Mouse (Mus musculus) limb, embryonic 12.5 days (tissue): ENCODE results near the gene Stx1a. TPM values are rescaled to one million over a fixed set of nuclear protein-coding genes. Genes with fewer than 3 reads are reported as not detected.

Experiments
- ATAC-seq: fragments of 200-750 bp; cut with Nextera tagmentation; 2 replicates; pipeline ENCODE4 v1.8.0; 2017; ENCODE audit warnings: low read depth, moderate TSS enrichment; ENCODE audit not compliant: insufficient number of reproducible peaks, insufficient read depth, low FRiP score, low TSS enrichment
- H3K27ac ChIP-seq: fragments of 300-500 bp; sonication (generic); 2 replicates; pipeline ENCODE4 v1.5.1; 2016; ENCODE audit warnings: mild to moderate bottlenecking, moderate library complexity
- H3K27me3 ChIP-seq: fragments of 300-500 bp; sonication (generic); 2 replicates; pipeline ENCODE4 v1.6.1; 2016; ENCODE audit warnings: mild to moderate bottlenecking, moderate library complexity
- H3K36me3 ChIP-seq: fragments of 300-500 bp; sonication (generic); 2 replicates; pipeline ENCODE4 v1.6.1; 2016; ENCODE audit warnings: mild to moderate bottlenecking, moderate library complexity
- H3K4me1 ChIP-seq: fragments of 300-500 bp; sonication (generic); replicated peaks from 2 replicates; pipeline ENCODE4 v1.6.1; 2016
- H3K4me2 ChIP-seq: fragments of 300-500 bp; sonication (generic); 2 replicates; pipeline ENCODE4 v1.6.1; 2016; ENCODE audit warnings: mild to moderate bottlenecking, moderate library complexity
- H3K4me3 ChIP-seq: fragments of 300-500 bp; sonication (generic); replicated peaks from 2 replicates; pipeline ENCODE4 v1.5.1; 2016; ENCODE audit warnings: mild to moderate bottlenecking
- H3K9ac ChIP-seq: fragments of 300-500 bp; sonication (generic); replicated peaks from 2 replicates; pipeline ENCODE4 v1.6.1; 2016; ENCODE audit warnings: mild to moderate bottlenecking, moderate library complexity
- H3K9me3 ChIP-seq: fragments of 300-500 bp; sonication (generic); 2 replicates; pipeline ENCODE4 v1.6.1; 2016; ENCODE audit warnings: mild to moderate bottlenecking, moderate library complexity
- WGBS: fragments of 180-500 bp; shearing (Covaris S2); methylation state at CpG from one replicate; pipeline ENCODE4 v1.1.7; 2016; 5-methylcytosine and 5-hydroxymethylcytosine counted together
- polyA plus RNA-seq: library from polyadenylated mRNA; unstranded; fragments of >200 nt; fragmentation: Nextera tagmentation; extraction: Ambion mirVana; gene quantifications from 2 replicates; pipeline ENCODE4 v1.2.1, GENCODE M21; 2016

The Stx1a gene
- polyA plus RNA-seq, 1 experiment from 2014 or later = 9.7 TPM

GRCm38 (mm10) chr5:134986298-134987268 lies 36.7 kb upstream of the Stx1a start:
- no peaks in the 10 kb centered on the region for H3K9me3 ChIP-seq
- no peak overlapping the region for H3K27ac ChIP-seq
- H3K27me3 ChIP-seq = peaks cover 81% of the 10 kb centered on the region
- H3K4me2 ChIP-seq = peak overlapping the region; percentile 48
- ATAC-seq = no peak
- H3K4me1 ChIP-seq = peaks cover 18% of the 10 kb centered on the region
- 4% methylated on average over 79 of the region's 79 CpGs for WGBS
- H3K36me3 ChIP-seq = no peaks in the 10 kb centered on the region
- H3K9ac ChIP-seq = 0 out of 2 replicates have a peak overlapping the region, but pooled peaks have one; percentile 23
- peak overlapping the region; percentile 32 for H3K4me3 ChIP-seq

- H3K4me1 ChIP-seq = peaks cover 18% of the 10 kb centered on the region
- 55% methylated on average over 11 of the region's 11 CpGs for WGBS
These were observed 34.1 kb upstream of the Stx1a start for GRCm38 (mm10) chr5:134989166-134989565.

GRCm38 (mm10) chr5:134989741-134990140 lies 33.5 kb upstream of the Stx1a start:
- 55% methylated on average over 6 of the region's 6 CpGs for WGBS
- ATAC-seq = no peak
- Histone ChIP-seq H3K4me3 (no peak overlapping the region), H3K4me2 (no peak overlapping the region), H3K27me3 (peaks cover 63% of the 10 kb centered on the region), H3K4me1 (peaks cover 18% of the 10 kb centered on the region), H3K9me3 (no peaks in the 10 kb centered on the region), H3K9ac (no peak overlapping the region), H3K36me3 (no peaks in the 10 kb centered on the region), H3K27ac (no peak overlapping the region)

More at GRCm38 (mm10) chr5:134989166-134989565, 34.1 kb upstream of the Stx1a start:
- Histone ChIP-seq H3K36me3 (no peaks in the 10 kb centered on the region), H3K4me2 (no peak overlapping the region), H3K27me3 (peaks cover 69% of the 10 kb centered on the region), H3K27ac (no peak overlapping the region), H3K9me3 (no peaks in the 10 kb centered on the region), H3K9ac (no peak overlapping the region), H3K4me3 (no peak overlapping the region)
- ATAC-seq = no peak

- no peaks in the 10 kb centered on the region for H3K4me1 ChIP-seq
- no peaks in the 10 kb centered on the region for H3K9me3 ChIP-seq
- H3K9ac ChIP-seq = no peak overlapping the region
- no peak overlapping the region for H3K27ac ChIP-seq
- no peak for ATAC-seq
- peaks cover 35% of the 10 kb centered on the region for H3K27me3 ChIP-seq
- 91% methylated on average over 5 of the region's 5 CpGs for WGBS
- H3K4me2 ChIP-seq = no peak overlapping the region
- H3K36me3 ChIP-seq = no peaks in the 10 kb centered on the region
- no peak overlapping the region for H3K4me3 ChIP-seq
These were observed 30.7 kb upstream of the Stx1a start for GRCm38 (mm10) chr5:134992566-134992965.

- no peak overlapping the region for H3K9ac ChIP-seq
- no peak overlapping the region for H3K4me3 ChIP-seq
- no peaks in the 10 kb centered on the region for H3K36me3 ChIP-seq
- H3K4me2 ChIP-seq = no peak overlapping the region
- WGBS = 57% methylated on average over 6 of the region's 6 CpGs
- no peaks in the 10 kb centered on the region for H3K9me3 ChIP-seq
- no peaks in the 10 kb centered on the region; the same call in 1 of the 2 replicates for H3K27me3 ChIP-seq
- H3K27ac ChIP-seq = 0 out of 2 replicates have a peak overlapping the region, but pooled peaks have one; percentile 50
- peaks cover 15% of the 10 kb centered on the region for H3K4me1 ChIP-seq
- ATAC-seq = no peak
These were observed 24.9 kb upstream of the Stx1a start for GRCm38 (mm10) chr5:134998359-134998758.

DNA sequence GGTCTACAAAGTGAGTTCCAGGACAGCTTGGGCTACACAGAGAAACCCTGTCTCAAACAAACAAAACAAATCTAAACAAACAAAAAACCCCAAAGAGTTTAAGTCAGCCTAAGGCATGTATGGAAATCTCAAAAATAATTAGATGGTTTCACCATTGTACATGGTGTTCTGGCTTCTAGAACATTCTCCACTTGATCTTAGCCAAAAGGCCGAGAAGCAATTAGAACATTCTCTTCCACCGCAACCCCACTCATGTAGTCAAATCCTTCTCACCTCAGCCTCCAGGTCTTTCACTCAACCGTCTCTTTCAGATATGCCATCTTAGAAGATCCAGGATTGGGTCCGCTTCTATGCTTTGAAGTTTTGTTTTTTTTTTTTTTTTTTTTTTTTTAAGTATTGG lies 23.5 kb upstream of the Stx1a start:
- Histone ChIP-seq H3K9ac (no peak overlapping the region), H3K36me3 (no peaks in the 10 kb centered on the region), H3K4me1 (peaks cover 15% of the 10 kb centered on the region), H3K4me2 (no peak overlapping the region), H3K27ac (no peak overlapping the region), H3K27me3 (no peaks in the 10 kb centered on the region; the same call in 1 of the 2 replicates), H3K9me3 (no peaks in the 10 kb centered on the region), H3K4me3 (no peak overlapping the region)
- 89% methylated on average over 4 of the region's 4 CpGs for WGBS
- no peak for ATAC-seq

DNA sequence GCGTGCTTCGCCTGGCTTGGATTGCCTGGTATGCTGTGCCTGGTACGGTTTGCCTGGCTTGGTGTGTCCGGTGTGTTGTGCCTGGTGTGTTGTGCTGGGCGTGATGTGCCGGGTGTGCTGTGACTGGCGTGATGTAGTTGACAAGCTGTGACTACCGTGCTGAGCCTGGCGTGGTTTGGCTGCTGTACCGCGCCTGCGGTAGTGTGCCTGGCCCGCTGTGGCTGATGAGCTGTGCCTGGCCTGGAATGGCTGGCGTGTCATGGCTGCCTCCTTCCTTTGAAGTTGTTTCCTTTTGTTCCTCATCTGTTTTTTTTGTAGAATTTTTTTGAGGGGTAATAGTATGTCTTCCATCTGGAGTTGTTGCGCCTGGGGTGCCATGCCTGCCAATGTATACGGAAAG lies 22.5 kb upstream of the Stx1a start:
- 0 out of 2 replicates have a peak, but pooled peaks have one; percentile 47 for ATAC-seq
- peak overlapping the region; percentile 50; the same call in 1 of the 2 replicates for H3K27ac ChIP-seq
- H3K9ac ChIP-seq = no peak overlapping the region
- no peaks in the 10 kb centered on the region for H3K36me3 ChIP-seq
- no peak overlapping the region for H3K4me3 ChIP-seq
- WGBS = 60% methylated on average over 16 of the region's 16 CpGs
- H3K4me1 ChIP-seq = peaks cover 15% of the 10 kb centered on the region
- peak overlapping the region; percentile 17; the same call in 1 of the 2 replicates for H3K4me2 ChIP-seq
- H3K27me3 ChIP-seq = no peaks in the 10 kb centered on the region; the same call in 1 of the 2 replicates
- H3K9me3 ChIP-seq = no peaks in the 10 kb centered on the region

- H3K27me3 ChIP-seq = peaks cover 4% of the 10 kb centered on the region; the same call in 1 of the 2 replicates
- H3K4me1 ChIP-seq = peaks cover 15% of the 10 kb centered on the region
- H3K27ac ChIP-seq = peak overlapping the region; percentile 50; the same call in 1 of the 2 replicates
- ATAC-seq = 0 out of 2 replicates have a peak, but pooled peaks have one; percentile 9
- WGBS = 2% methylated on average over 14 of the region's 14 CpGs
- H3K36me3 ChIP-seq = no peaks in the 10 kb centered on the region
- H3K4me3 ChIP-seq = no peak overlapping the region
- no peak overlapping the region for H3K9ac ChIP-seq
- no peaks in the 10 kb centered on the region for H3K9me3 ChIP-seq
- peak overlapping the region; percentile 17 for H3K4me2 ChIP-seq
These were observed 22.0 kb upstream of the Stx1a start for GRCm38 (mm10) chr5:135001309-135001708.

DNA sequence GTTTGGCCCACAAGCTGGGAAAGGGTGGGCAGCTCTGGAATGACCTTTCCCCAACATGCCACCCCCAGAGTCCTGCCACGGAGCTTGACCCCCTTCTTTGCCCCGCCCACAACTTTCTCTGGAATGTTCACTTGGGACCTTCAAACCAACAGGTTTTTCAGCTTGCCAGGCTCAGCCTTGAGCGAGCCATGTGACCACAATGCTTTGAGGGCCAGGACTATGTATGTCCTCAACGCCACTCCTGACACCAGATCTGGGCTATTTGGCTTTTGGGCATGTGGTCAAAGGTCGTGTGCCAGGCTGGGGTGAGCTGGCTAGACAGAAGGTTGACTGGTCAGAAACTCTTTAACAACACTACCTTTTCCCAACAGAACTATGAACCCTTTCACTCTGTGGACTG lies 21.1 kb upstream of the Stx1a start:
- no peaks in the 10 kb centered on the region for H3K36me3 ChIP-seq
- ATAC-seq = no peak
- whole genome bisulfite sequencing = 49% methylated on average over 5 of the region's 5 CpGs
- no peak overlapping the region for H3K27ac ChIP-seq
- no peak overlapping the region for H3K4me2 ChIP-seq
- no peaks in the 10 kb centered on the region for H3K9me3 ChIP-seq
- H3K9ac ChIP-seq = no peak overlapping the region
- H3K27me3 ChIP-seq = peaks cover 4% of the 10 kb centered on the region; the same call in 1 of the 2 replicates
- no peak overlapping the region for H3K4me3 ChIP-seq
- peaks cover 15% of the 10 kb centered on the region for H3K4me1 ChIP-seq

DNA sequence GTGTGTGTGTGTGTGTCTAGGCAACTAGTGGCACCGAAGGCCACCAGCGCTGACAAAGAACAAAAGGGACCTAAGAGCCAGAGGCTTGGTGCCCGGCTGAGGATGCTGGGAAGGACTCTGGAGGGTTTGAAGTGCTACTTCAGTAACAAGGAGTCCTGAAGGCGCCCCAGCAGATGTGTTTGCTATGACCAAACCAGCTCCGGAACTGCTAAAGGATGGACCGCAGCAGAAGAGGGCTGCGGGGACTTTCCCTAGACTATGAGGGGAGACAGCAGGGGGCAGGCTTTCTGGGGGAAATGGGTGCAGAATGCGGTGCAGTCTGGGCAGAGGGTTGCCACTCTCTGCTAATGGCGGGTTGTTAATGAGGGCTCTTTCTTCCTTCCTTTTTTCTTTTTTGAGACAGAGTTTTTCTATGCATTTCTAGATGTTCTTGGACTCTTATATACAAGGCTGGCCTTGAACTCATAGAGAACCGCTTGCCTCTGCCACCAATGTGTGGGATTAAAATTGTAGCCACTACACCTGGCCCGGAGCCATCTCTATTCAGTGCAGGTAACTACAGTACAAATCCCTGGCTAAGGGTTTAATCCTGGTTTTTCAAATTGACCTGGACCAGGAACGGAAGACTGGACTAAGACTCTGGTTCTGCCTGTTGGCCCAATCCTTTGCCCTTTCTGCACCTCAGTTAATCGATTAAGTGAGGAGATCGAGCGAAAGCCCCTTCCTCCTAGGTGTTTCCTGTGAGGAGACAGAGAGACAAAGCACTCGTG lies 15.3 kb upstream of the Stx1a start:
- Histone ChIP-seq H3K4me1 (peaks cover 29% of the 10 kb centered on the region), H3K36me3 (no peaks in the 10 kb centered on the region), H3K27me3 (peaks cover 17% of the 10 kb centered on the region), H3K4me2 (peak overlapping the region; percentile 65), H3K9me3 (no peaks in the 10 kb centered on the region), H3K27ac (peak overlapping the region; percentile 94), H3K9ac (peak overlapping the region; percentile 52), H3K4me3 (peak overlapping the region; percentile 56)
- ATAC-seq = no peak
- WGBS = 31% methylated on average over 16 of the region's 16 CpGs
